Mouse (Mus musculus): ENCODE results near the gene 5530401A14Rik.

5530401A14Rik gene

GRCm38 (mm10) chr11:81926393-81926792 lies 65.9 kb downstream of the 5530401A14Rik start:
- no peak for DNase-seq (ENCODE audit: low spot score)

DNA sequence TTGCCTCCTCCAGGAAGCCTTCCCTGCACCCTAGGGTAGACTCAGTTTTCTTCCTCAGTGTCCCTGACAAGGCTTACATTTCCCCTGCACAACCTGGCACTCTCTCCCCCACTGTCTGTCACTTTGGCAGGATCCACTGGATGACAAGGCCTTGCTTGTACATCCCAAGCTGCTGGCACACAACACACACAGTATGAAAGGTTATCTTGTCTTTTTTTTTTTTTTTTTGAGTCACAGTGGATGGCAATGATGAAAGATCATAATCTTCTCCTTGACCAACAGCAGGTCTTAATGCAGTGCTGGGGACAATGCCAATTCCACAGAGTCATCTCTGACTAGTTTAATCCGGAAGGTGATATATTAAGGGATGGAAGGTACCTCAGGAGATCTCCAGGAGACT lies 77.0 kb downstream of the 5530401A14Rik start:
- DNase-seq (ENCODE audit: low spot score) = no peak

- no peak for DNase-seq (ENCODE audit: low spot score)
Measured at GRCm38 (mm10) chr11:81940988-81941387, 80.5 kb downstream of the 5530401A14Rik start.

DNA sequence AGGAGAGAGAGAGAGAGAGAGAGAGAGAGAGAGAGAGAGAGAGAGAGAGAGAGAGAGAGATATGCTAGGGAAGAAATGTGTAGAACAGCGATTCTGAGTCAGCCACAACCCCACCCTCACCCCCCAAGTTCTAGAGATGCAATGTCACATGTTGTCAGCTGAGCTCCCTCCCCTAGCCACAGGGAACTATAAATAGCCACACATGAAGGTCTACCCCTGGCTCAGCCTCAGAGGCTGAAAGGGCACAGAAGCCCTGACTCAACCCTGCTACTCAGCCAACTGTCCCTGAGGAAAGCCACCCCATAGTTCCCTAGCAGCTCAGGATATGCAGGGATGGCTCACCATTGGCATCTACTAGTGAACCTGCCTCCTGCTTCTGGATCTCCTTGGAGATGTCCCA lies 81.7 kb downstream of the 5530401A14Rik start:
- DNase-seq (ENCODE audit: low spot score) = no peak
